Mouse (Mus musculus) midbrain, embryonic 16.5 days (tissue): ENCODE data around the gene Tapt1. TPM values are rescaled to one million over a fixed set of nuclear protein-coding genes. Genes with fewer than 3 reads are reported as not detected.

Source experiments
- ATAC-seq: fragments of 200-750 bp; cut with Nextera tagmentation; 2 replicates; pipeline ENCODE4 v1.8.0; 2017; ENCODE audit warnings: moderate TSS enrichment
- H3K27ac ChIP-seq: fragments of 300-500 bp; sonication (generic); 2 replicates; pipeline ENCODE4 v1.5.1; 2014; ENCODE audit warnings: mild to moderate bottlenecking, low read length, mixed read lengths
- H3K27me3 ChIP-seq: fragments of 300-500 bp; sonication (generic); 2 replicates; pipeline ENCODE4 v1.6.1; 2014; ENCODE audit warnings: low read depth, low read length, mixed read lengths; ENCODE audit not compliant: control insufficient read depth, insufficient read depth
- H3K36me3 ChIP-seq: fragments of 300-500 bp; sonication (generic); 2 replicates; pipeline ENCODE4 v1.6.1; 2014; ENCODE audit warnings: mild to moderate bottlenecking, low read length, moderate library complexity, mixed read lengths; ENCODE audit not compliant: control insufficient read depth, insufficient read depth
- H3K4me1 ChIP-seq: fragments of 300-500 bp; sonication (generic); 2 replicates; pipeline ENCODE4 v1.6.1; 2014; ENCODE audit warnings: mild to moderate bottlenecking, low read length, mixed read lengths; ENCODE audit not compliant: control insufficient read depth, insufficient read depth
- H3K4me2 ChIP-seq: fragments of 300-500 bp; sonication (generic); 2 replicates; pipeline ENCODE4 v1.6.1; 2014; ENCODE audit warnings: mild to moderate bottlenecking, low read length, mixed read lengths
- H3K4me3 ChIP-seq: fragments of 300-500 bp; sonication (generic); 2 replicates; pipeline ENCODE4 v1.5.1; 2014; ENCODE audit warnings: low read depth, mild to moderate bottlenecking, low read length, moderate library complexity, mixed read lengths
- H3K9ac ChIP-seq: fragments of 300-500 bp; sonication (generic); 2 replicates; pipeline ENCODE4 v1.6.1; 2014; ENCODE audit warnings: low read depth, low read length, mixed read lengths
- H3K9me3 ChIP-seq: fragments of 300-500 bp; sonication (generic); replicated peaks from 2 replicates; pipeline ENCODE4 v1.6.1; 2014; ENCODE audit warnings: mild to moderate bottlenecking, low read length, mixed read lengths; ENCODE audit not compliant: control insufficient read depth, poor library complexity, severe bottlenecking
- WGBS: fragments of 180-500 bp; shearing (Covaris S2); extraction: QIAGEN DNeasy Blood & Tissue Kit; methylation state at CpG from one replicate; pipeline ENCODE4 v1.1.7; 2014; 5-methylcytosine and 5-hydroxymethylcytosine counted together
- polyA plus RNA-seq: library from polyadenylated mRNA; unstranded; fragments of >200 nt; fragmentation: Nextera tagmentation; extraction: Ambion mirVana; gene quantifications from 2 replicates; pipeline ENCODE4 v1.2.1, GENCODE M21; 2015

Gene Tapt1
- polyA plus RNA-seq, 1 experiment from 2014 or later = 30.8 TPM

GRCm38 (mm10) chr5:44214025-44214424 is 12.4 kb downstream of the Tapt1 start:
- no peak for ATAC-seq
- no peak overlapping the region for H3K4me3 ChIP-seq
- H3K9me3 ChIP-seq = no peaks in the 10 kb centered on the region
- WGBS = 83% methylated on average over 2 of the region's 2 CpGs
- H3K4me2 ChIP-seq = no peak overlapping the region
- no peaks in the 10 kb centered on the region for H3K4me1 ChIP-seq
- peaks cover 2% of the 10 kb centered on the region; the same call in 1 of the 2 replicates for H3K36me3 ChIP-seq
- no peaks in the 10 kb centered on the region for H3K27me3 ChIP-seq
- no peak overlapping the region for H3K27ac ChIP-seq
- no peak overlapping the region for H3K9ac ChIP-seq

- H3K4me3 ChIP-seq = no peak overlapping the region
- no peak for ATAC-seq
- H3K4me2 ChIP-seq = no peak overlapping the region
- H3K9me3 ChIP-seq = no peaks in the 10 kb centered on the region
- no peak overlapping the region for H3K27ac ChIP-seq
- H3K36me3 ChIP-seq = peaks cover 2% of the 10 kb centered on the region; the same call in 1 of the 2 replicates
- H3K9ac ChIP-seq = no peak overlapping the region
- no peaks in the 10 kb centered on the region for H3K4me1 ChIP-seq
- WGBS = 96% methylated on average over 5 of the region's 5 CpGs
- no peaks in the 10 kb centered on the region for H3K27me3 ChIP-seq
Observed at GRCm38 (mm10) chr5:44213391-44213790, 13.0 kb downstream of the Tapt1 start.

- H3K4me2 ChIP-seq = no peak overlapping the region
- WGBS = 93% methylated on average over 6 of the region's 6 CpGs
- peaks cover under 1% of the 10 kb centered on the region; the same call in 1 of the 2 replicates for H3K36me3 ChIP-seq
- no peak overlapping the region for H3K9ac ChIP-seq
- no peaks in the 10 kb centered on the region for H3K9me3 ChIP-seq
- H3K4me3 ChIP-seq = no peak overlapping the region
- no peak overlapping the region for H3K27ac ChIP-seq
- H3K27me3 ChIP-seq = no peaks in the 10 kb centered on the region
- H3K4me1 ChIP-seq = no peaks in the 10 kb centered on the region
- ATAC-seq = no peak
Observed at GRCm38 (mm10) chr5:44211818-44212465, 14.5 kb downstream of the Tapt1 start.

GRCm38 (mm10) chr5:44207286-44207685 is 19.1 kb downstream of the Tapt1 start:
- no peaks in the 10 kb centered on the region for H3K4me1 ChIP-seq
- no peaks in the 10 kb centered on the region for H3K9me3 ChIP-seq
- H3K4me2 ChIP-seq = no peak overlapping the region
- no peak for ATAC-seq
- no peak overlapping the region for H3K27ac ChIP-seq
- WGBS = 93% methylated on average over 4 of the region's 4 CpGs
- no peak overlapping the region for H3K4me3 ChIP-seq
- no peak overlapping the region for H3K9ac ChIP-seq
- no peaks in the 10 kb centered on the region for H3K27me3 ChIP-seq
- no peaks in the 10 kb centered on the region; the same call in 1 of the 2 replicates for H3K36me3 ChIP-seq

DNA sequence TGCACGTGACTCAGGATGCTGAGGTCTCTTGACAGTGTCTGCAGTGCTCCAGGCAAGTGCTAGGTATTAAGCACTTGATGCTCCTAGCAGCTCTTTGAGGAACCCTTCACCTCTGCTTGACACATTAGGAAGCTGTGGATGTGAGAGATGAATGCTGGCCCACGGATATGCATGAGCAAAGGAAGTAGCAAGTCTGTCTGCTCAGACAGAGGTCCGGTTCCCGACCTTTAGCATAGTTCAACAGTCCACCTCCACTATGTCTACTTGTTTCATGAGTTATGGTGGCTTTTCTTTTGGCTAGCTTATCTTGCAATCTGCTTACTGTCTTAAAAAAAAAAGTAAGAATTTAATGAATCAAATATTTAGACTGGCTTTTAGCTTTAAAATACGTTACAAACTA is 19.8 kb downstream of the Tapt1 start:
- Histone ChIP-seq H3K27ac (no peak overlapping the region), H3K27me3 (no peaks in the 10 kb centered on the region), H3K9me3 (no peaks in the 10 kb centered on the region), H3K9ac (no peak overlapping the region), H3K4me3 (no peak overlapping the region), H3K4me1 (no peaks in the 10 kb centered on the region), H3K4me2 (no peak overlapping the region), H3K36me3 (no peaks in the 10 kb centered on the region; the same call in 1 of the 2 replicates)
- WGBS = 92% methylated on average over 5 of the region's 5 CpGs
- no peak for ATAC-seq

DNA sequence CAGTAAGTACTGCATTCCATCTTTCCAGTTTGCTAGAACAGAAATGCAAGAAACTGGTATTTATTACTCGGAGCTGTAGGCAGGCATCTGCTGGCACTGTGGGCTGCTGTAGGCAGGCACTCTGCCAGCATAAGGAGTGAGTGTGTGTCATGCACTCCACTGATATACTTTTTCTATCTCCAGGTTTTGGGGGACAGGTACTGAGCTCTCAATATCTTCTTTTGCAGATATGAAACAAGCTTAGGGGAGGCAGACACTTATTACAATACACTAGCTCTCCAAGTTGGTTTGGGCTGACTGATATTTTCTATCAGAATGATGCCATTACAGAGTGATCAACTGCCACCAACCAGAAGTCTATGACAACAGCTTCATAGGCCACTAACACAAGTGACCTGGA is 23.0 kb downstream of the Tapt1 start:
- Histone ChIP-seq H3K27ac (no peak overlapping the region), H3K36me3 (no peaks in the 10 kb centered on the region), H3K9me3 (no peaks in the 10 kb centered on the region), H3K9ac (no peak overlapping the region), H3K27me3 (no peaks in the 10 kb centered on the region), H3K4me3 (no peak overlapping the region), H3K4me1 (no peaks in the 10 kb centered on the region), H3K4me2 (no peak overlapping the region)
- ATAC-seq = no peak
- WGBS = 86% methylated on average over 1 of the region's 1 CpGs

DNA sequence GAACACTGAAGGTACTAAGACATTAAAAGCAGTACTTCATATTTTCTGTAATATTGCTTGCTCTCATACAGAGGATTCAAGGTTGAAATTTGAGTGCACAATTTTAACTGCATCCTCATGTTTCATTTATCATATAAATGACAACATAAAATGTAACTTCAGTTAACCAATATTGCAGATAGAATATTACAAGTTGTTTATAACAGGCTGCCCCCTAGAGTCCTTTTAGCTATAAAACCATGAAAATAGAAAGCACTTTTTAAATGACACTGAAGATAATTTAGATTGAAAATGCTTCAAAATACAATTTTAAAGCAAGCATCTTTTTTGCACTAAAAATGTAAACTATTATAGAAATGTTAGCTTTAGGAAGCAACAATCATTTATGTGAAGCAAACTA is 24.8 kb downstream of the Tapt1 start:
- ATAC-seq = no peak
- no peak overlapping the region for H3K9ac ChIP-seq
- H3K36me3 ChIP-seq = no peaks in the 10 kb centered on the region
- H3K27ac ChIP-seq = no peak overlapping the region
- H3K9me3 ChIP-seq = no peaks in the 10 kb centered on the region
- no peak overlapping the region for H3K4me3 ChIP-seq
- no peaks in the 10 kb centered on the region for H3K27me3 ChIP-seq
- no peaks in the 10 kb centered on the region for H3K4me1 ChIP-seq
- H3K4me2 ChIP-seq = no peak overlapping the region

DNA sequence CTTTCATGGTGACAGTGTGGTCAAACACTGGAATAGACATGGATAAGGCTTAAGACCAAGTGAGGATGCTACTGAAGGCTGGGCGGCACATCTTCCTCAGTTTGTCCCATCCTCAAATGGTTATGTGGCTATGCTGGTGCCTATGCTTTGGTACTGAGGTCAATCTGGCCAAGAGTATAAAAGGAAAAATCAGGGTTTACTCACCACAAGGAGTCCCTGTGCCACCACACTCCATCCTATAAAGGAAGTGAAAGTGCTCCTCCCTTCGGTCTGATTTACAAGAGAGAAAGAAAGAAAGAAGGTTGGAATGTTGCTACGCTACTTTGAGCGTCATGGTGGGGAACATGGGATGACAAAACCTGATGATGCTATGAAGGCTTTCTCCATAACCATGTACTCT is 27.3 kb downstream of the Tapt1 start:
- H3K27ac ChIP-seq = no peak overlapping the region
- H3K4me1 ChIP-seq = no peaks in the 10 kb centered on the region
- H3K36me3 ChIP-seq = peaks cover 2% of the 10 kb centered on the region; the same call in 1 of the 2 replicates
- WGBS = 100% methylated on average over 4 of the region's 4 CpGs
- no peaks in the 10 kb centered on the region for H3K9me3 ChIP-seq
- no peak overlapping the region for H3K9ac ChIP-seq
- no peak overlapping the region for H3K4me3 ChIP-seq
- no peaks in the 10 kb centered on the region for H3K27me3 ChIP-seq
- no peak overlapping the region for H3K4me2 ChIP-seq
- ATAC-seq = no peak

DNA sequence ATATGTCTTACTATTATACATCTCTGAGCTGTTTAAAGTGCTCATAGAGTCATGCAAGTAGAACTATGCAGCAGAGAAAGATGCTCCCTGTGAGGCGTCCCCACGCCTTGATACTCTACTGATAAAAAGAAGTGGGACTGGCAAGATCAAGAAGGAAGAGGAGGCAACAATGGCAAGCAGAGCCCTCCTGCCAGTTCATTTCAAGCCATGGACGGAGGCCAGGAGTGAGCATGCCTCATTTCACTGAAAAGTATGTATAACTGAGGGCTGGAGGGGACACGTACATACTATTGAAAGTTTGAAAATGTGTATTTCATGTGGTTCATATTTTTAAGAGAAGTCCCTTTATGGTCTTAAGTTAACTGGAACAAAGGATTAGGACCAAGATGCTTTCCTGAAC is 28.0 kb downstream of the Tapt1 start:
- Histone ChIP-seq H3K4me3 (no peak overlapping the region), H3K27me3 (no peaks in the 10 kb centered on the region), H3K4me2 (no peak overlapping the region), H3K9me3 (no peaks in the 10 kb centered on the region), H3K27ac (no peak overlapping the region), H3K36me3 (peaks cover 4% of the 10 kb centered on the region; the same call in 1 of the 2 replicates), H3K9ac (no peak overlapping the region), H3K4me1 (no peaks in the 10 kb centered on the region)
- 70% methylated on average over 4 of the region's 4 CpGs for WGBS
- no peak for ATAC-seq
